Mouse (Mus musculus): ENCODE data around the gene Cobl.

- no peak for TF ChIP-seq CTCF (IDR thresholded peaks at IDR 0.05; ENCODE audit: low read depth)
- no peak for TF ChIP-seq EP300 (IDR thresholded peaks at IDR 0.05; ENCODE audit: low read depth)
Observed at GRCm38 (mm10) chr11:12350086-12350485, 114.7 kb downstream of the Cobl start.
